Mouse (Mus musculus) embryonic fibroblast, embryonic 13.5 days (primary cell): ENCODE measurements at regions not wholly inside any gene's neighbourhood (a gene's known extent, or its start where the extent isn't known, plus 50 kb on each side); places are given as distances from the start of the nearest gene placed in this dataset.

ENCODE experiments used
- H3K27ac ChIP-seq: 2 replicates; pipeline ENCODE4 v1.5.1; 2012; ENCODE audit warnings: low read length, control low read depth, inconsistent platforms; ENCODE audit not compliant: insufficient read depth
- H3K4me1 ChIP-seq: 2 replicates; pipeline ENCODE4 v1.6.1; 2011; ENCODE audit warnings: low read length; ENCODE audit not compliant: control insufficient read depth, insufficient read depth
- H3K4me3 ChIP-seq: 2 replicates; pipeline ENCODE4 v1.5.1; 2011; ENCODE audit warnings: mild to moderate bottlenecking, control low read depth, low read length; ENCODE audit not compliant: insufficient read depth
- CTCF ChIP-seq: IDR thresholded peaks from 2 replicates; pipeline ENCODE4 v1.5.1; 2011; ENCODE audit warnings: mild to moderate bottlenecking, control low read depth, low read length, moderate library complexity, borderline replicate concordance; ENCODE audit not compliant: insufficient read depth
- POLR2A ChIP-seq: IDR thresholded peaks from 2 replicates; pipeline ENCODE4 v1.6.1; 2011; ENCODE audit warnings: low read depth, mild to moderate bottlenecking, control low read depth, low read length, moderate library complexity

- H3K4me1 ChIP-seq: no peaks in the 10 kb centered on the region
- TF ChIP-seq CTCF (no peak), POLR2A (no peak)
These were observed 344.4 kb upstream of the Lcorl start for GRCm38 (mm10) chr5:46201639-46202456.

GRCm38 (mm10) chr5:46186908-46187307 lies 329.5 kb upstream of the Lcorl start:
- TF ChIP-seq CTCF: no peak
- TF ChIP-seq POLR2A: no peak
- H3K27ac ChIP-seq: no peak overlapping the region
- H3K4me3 ChIP-seq: no peak overlapping the region
- no peaks in the 10 kb centered on the region for H3K4me1 ChIP-seq

More at GRCm38 (mm10) chr5:46201639-46202456, 344.4 kb upstream of the Lcorl start:
- no peak overlapping the region for H3K27ac ChIP-seq
- no peak overlapping the region for H3K4me3 ChIP-seq

- no peak overlapping the region for H3K27ac ChIP-seq
- no peak for TF ChIP-seq POLR2A
- no peak for TF ChIP-seq CTCF
- H3K4me3 ChIP-seq: no peak overlapping the region
- H3K4me1 ChIP-seq: no peaks in the 10 kb centered on the region
These were observed 324.7 kb upstream of the Lcorl start for GRCm38 (mm10) chr5:46182157-46182556.

GRCm38 (mm10) chr5:46172315-46172714 lies 314.9 kb upstream of the Lcorl start:
- Histone ChIP-seq H3K27ac (no peak overlapping the region), H3K4me1 (no peaks in the 10 kb centered on the region), H3K4me3 (no peak overlapping the region)
- TF ChIP-seq CTCF (no peak), POLR2A (no peak)

- TF ChIP-seq CTCF (no peak), POLR2A (no peak)
- Histone ChIP-seq H3K4me1 (no peaks in the 10 kb centered on the region), H3K4me3 (no peak overlapping the region), H3K27ac (no peak overlapping the region)
These were observed 303.4 kb upstream of the Lcorl start for GRCm38 (mm10) chr5:46160774-46161173.

GRCm38 (mm10) chr5:46151973-46152372 lies 294.6 kb upstream of the Lcorl start:
- Histone ChIP-seq H3K4me1 (no peaks in the 10 kb centered on the region), H3K4me3 (no peak overlapping the region), H3K27ac (no peak overlapping the region)
- TF ChIP-seq CTCF (no peak), POLR2A (no peak)

GRCm38 (mm10) chr5:46150825-46151224 lies 293.4 kb upstream of the Lcorl start:
- Histone ChIP-seq H3K4me3 (no peak overlapping the region), H3K4me1 (no peaks in the 10 kb centered on the region), H3K27ac (no peak overlapping the region)
- TF ChIP-seq POLR2A: no peak
- TF ChIP-seq CTCF: no peak

GRCm38 (mm10) chr5:46149851-46150615 lies 292.6 kb upstream of the Lcorl start:
- no peaks in the 10 kb centered on the region for H3K4me1 ChIP-seq
- no peak overlapping the region for H3K4me3 ChIP-seq
- H3K27ac ChIP-seq: no peak overlapping the region
- no peak for TF ChIP-seq CTCF
- TF ChIP-seq POLR2A: no peak

GRCm38 (mm10) chr5:46139024-46139423 lies 281.6 kb upstream of the Lcorl start:
- Histone ChIP-seq H3K4me1 (no peaks in the 10 kb centered on the region), H3K4me3 (no peak overlapping the region), H3K27ac (no peak overlapping the region)
- TF ChIP-seq CTCF (no peak), POLR2A (no peak)

- no peak overlapping the region for H3K4me3 ChIP-seq
- H3K27ac ChIP-seq: no peak overlapping the region
- H3K4me1 ChIP-seq: no peaks in the 10 kb centered on the region
- TF ChIP-seq CTCF (no peak), POLR2A (no peak)
These were observed 280.3 kb upstream of the Lcorl start for GRCm38 (mm10) chr5:46137695-46138094.
